Mouse (Mus musculus) lung, embryonic 15.5 days (tissue): Measurements from ENCODE around the gene Sprr1a. TPM values are rescaled to one million over a fixed set of nuclear protein-coding genes. Genes with fewer than 3 reads are reported as not detected.
"Not testable (repeated sequence)": the region's sequence is repeated elsewhere in the genome, so short reads cannot be mapped to it uniquely, and the experiment has no call there.

Source experiments
- ATAC-seq: fragments of 200-750 bp; cut with Nextera tagmentation; 2 replicates; pipeline ENCODE4 v1.8.0; 2017; ENCODE audit warnings: moderate number of reproducible peaks, borderline replicate concordance; ENCODE audit not compliant: low FRiP score, low TSS enrichment; ENCODE audit errors: extremely low read depth
- H3K27ac ChIP-seq: fragments of 300-500 bp; sonication (generic); 2 replicates; pipeline ENCODE4 v1.5.1; 2015; ENCODE audit warnings: moderate library complexity, mild to moderate bottlenecking, inconsistent platforms
- H3K27me3 ChIP-seq: fragments of 300-500 bp; sonication (generic); 2 replicates; pipeline ENCODE4 v1.6.1; 2015; ENCODE audit warnings: inconsistent platforms
- H3K36me3 ChIP-seq: fragments of 300-500 bp; sonication (generic); 2 replicates; pipeline ENCODE4 v1.6.1; 2015; ENCODE audit warnings: inconsistent platforms
- H3K4me1 ChIP-seq: fragments of 300-500 bp; sonication (generic); 2 replicates; pipeline ENCODE4 v1.6.1; 2015; ENCODE audit warnings: inconsistent platforms
- H3K4me2 ChIP-seq: fragments of 300-500 bp; sonication (generic); 2 replicates; pipeline ENCODE4 v1.6.1; 2015; ENCODE audit warnings: inconsistent platforms, mild to moderate bottlenecking, moderate library complexity
- H3K4me3 ChIP-seq: fragments of 300-500 bp; sonication (generic); 2 replicates; pipeline ENCODE4 v1.5.1; 2015; ENCODE audit warnings: mild to moderate bottlenecking, inconsistent platforms
- H3K9ac ChIP-seq: fragments of 300-500 bp; sonication (generic); 2 replicates; pipeline ENCODE4 v1.6.1; 2015; ENCODE audit warnings: inconsistent platforms
- H3K9me3 ChIP-seq: fragments of 300-500 bp; sonication (generic); 2 replicates; pipeline ENCODE4 v1.6.1; 2016; ENCODE audit warnings: inconsistent platforms
- WGBS: fragments of 180-500 bp; shearing (Covaris S2); methylation state at CpG from one replicate; pipeline ENCODE4 v1.1.7; 2015; 5-methylcytosine and 5-hydroxymethylcytosine counted together
- polyA plus RNA-seq: library from polyadenylated mRNA; unstranded; fragments of >200 nt; fragmentation: Nextera tagmentation; extraction: Ambion mirVana; gene quantifications from 2 replicates; pipeline ENCODE4 v1.2.1, GENCODE M21; 2015

The Sprr1a gene
- polyA plus RNA-seq = 0.82 and 1.2 TPM in 2 replicates

DNA sequence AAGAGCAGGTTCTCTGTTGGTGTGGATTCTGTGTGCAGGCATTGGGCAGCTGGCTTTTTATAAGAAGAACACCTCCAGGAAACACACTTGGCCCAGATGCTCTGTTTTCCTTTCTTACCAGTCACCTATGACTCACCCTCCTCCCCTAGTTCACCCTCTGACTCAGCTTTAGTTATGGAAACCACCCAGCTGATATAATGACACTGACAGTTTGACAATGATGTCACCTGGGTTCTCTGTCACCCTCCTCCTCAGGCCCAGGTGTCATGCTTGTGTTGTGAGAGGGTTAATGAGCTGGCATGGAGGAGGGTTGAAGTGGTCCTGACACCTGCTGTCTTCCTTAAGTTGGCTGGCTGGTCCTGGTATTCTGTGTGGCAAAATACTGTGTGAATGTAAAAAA lies at the start of gene Sprr1a:
TSS of gene Sprr1a (minus strand) at position 33 of the 400 bp plus-strand sequence.
- Histone ChIP-seq H3K4me3 (no peak within 1 kb of the TSS), H3K27ac (no peak within 1 kb of the TSS; the same call in 1 of the 2 replicates), H3K36me3 (no peaks in the 10 kb centered on the region), H3K27me3 (no peaks in the 10 kb centered on the region), H3K4me1 (peaks cover 3% of the 10 kb centered on the region; the same call in 1 of the 2 replicates), H3K4me2 (no peak within 1 kb of the TSS), H3K9me3 (no peaks in the 10 kb centered on the region), H3K9ac (no peak within 1 kb of the TSS)
- ATAC-seq = no peak

- no peaks in the 10 kb centered on the region for H3K9me3 ChIP-seq
- no peak within 1 kb of the TSS for H3K9ac ChIP-seq
- H3K27me3 ChIP-seq = no peaks in the 10 kb centered on the region
- WGBS = 82% methylated on average over 3 of the region's 3 CpGs
- no peaks in the 10 kb centered on the region for H3K36me3 ChIP-seq
- H3K27ac ChIP-seq = no peak within 1 kb of the TSS
- H3K4me3 ChIP-seq = no peak within 1 kb of the TSS
- no peaks in the 10 kb centered on the region for H3K4me1 ChIP-seq
- no peak for ATAC-seq
- H3K4me2 ChIP-seq = no peak within 1 kb of the TSS
Measured at GRCm38 (mm10) chr3:92534411-92534810, 48.7 kb upstream of the Sprr1a start, which contains the start of gene 2310046K23Rik. 2310046K23Rik (minus strand) TSS chr3:92534511.

GRCm38 (mm10) chr3:92512325-92512724 lies 26.6 kb upstream of the Sprr1a start:
- Histone ChIP-seq H3K36me3 (no peaks in the 10 kb centered on the region), H3K9me3 (no peaks in the 10 kb centered on the region), H3K4me1 (no peaks in the 10 kb centered on the region), H3K4me2 (no peak overlapping the region), H3K9ac (no peak overlapping the region), H3K27ac (no peak overlapping the region), H3K4me3 (no peak overlapping the region), H3K27me3 (no peaks in the 10 kb centered on the region)
- no peak for ATAC-seq

GRCm38 (mm10) chr3:92510786-92511185 lies 25.1 kb upstream of the Sprr1a start:
- Histone ChIP-seq H3K9ac (no peak overlapping the region), H3K4me1 (no peaks in the 10 kb centered on the region), H3K27ac (no peak overlapping the region), H3K4me2 (no peak overlapping the region), H3K4me3 (no peak overlapping the region), H3K9me3 (no peaks in the 10 kb centered on the region), H3K36me3 (no peaks in the 10 kb centered on the region), H3K27me3 (no peaks in the 10 kb centered on the region)
- no peak for ATAC-seq

GRCm38 (mm10) chr3:92508185-92508584 lies 22.5 kb upstream of the Sprr1a start:
- 69% methylated on average over 1 of the region's 1 CpGs for WGBS
- no peak for ATAC-seq
- Histone ChIP-seq H3K27me3 (no peaks in the 10 kb centered on the region), H3K27ac (no peak overlapping the region), H3K4me3 (no peak overlapping the region), H3K4me1 (no peaks in the 10 kb centered on the region), H3K9ac (no peak overlapping the region), H3K9me3 (no peaks in the 10 kb centered on the region), H3K36me3 (no peaks in the 10 kb centered on the region), H3K4me2 (no peak overlapping the region)

DNA sequence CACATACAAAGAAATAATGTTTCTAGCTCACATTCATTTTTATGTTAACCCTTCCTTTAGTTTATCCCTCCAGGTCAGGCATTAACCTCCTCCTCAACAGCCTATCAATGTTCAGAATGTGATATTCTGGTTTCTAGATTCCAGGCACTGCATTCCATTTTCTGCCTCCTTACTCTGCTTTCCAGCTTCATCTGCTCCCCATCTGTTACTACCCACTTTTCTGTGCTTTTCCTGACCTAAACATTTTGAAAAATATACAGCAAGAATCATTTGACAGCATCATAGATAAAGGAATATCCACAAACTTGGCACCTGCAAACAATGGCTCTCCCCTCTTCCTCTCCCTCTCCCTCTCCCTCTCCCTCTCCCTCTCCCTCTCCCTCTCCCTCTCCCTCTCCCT lies 17.8 kb upstream of the Sprr1a start:
- no peak for ATAC-seq
- Histone ChIP-seq H3K4me3 (no peak overlapping the region), H3K9me3 (no peaks in the 10 kb centered on the region), H3K27ac (no peak overlapping the region), H3K4me1 (no peaks in the 10 kb centered on the region), H3K4me2 (no peak overlapping the region), H3K36me3 (no peaks in the 10 kb centered on the region), H3K9ac (no peak overlapping the region), H3K27me3 (no peaks in the 10 kb centered on the region)

- 73% methylated on average over 1 of the region's 1 CpGs for WGBS
- ATAC-seq = no peak
- no peaks in the 10 kb centered on the region for H3K9me3 ChIP-seq
Measured at GRCm38 (mm10) chr3:92500393-92500792, 14.7 kb upstream of the Sprr1a start, which contains the start of gene Sprr4. Sprr4 (minus strand) TSS chr3:92500493.

GRCm38 (mm10) chr3:92490262-92490661 lies 4.6 kb upstream of the Sprr1a start:
- H3K4me2 ChIP-seq, H3K27me3 ChIP-seq, ATAC-seq, H3K9me3 ChIP-seq, H3K36me3 ChIP-seq, H3K27ac ChIP-seq, H3K4me3 ChIP-seq, H3K9ac ChIP-seq, H3K4me1 ChIP-seq: not testable (repeated sequence)

More at GRCm38 (mm10) chr3:92500393-92500792, 14.7 kb upstream of the Sprr1a start, which contains the start of gene Sprr4:
- Histone ChIP-seq H3K27me3 (no peaks in the 10 kb centered on the region), H3K4me3 (no peak within 1 kb of the TSS), H3K4me2 (no peak within 1 kb of the TSS), H3K36me3 (no peaks in the 10 kb centered on the region), H3K9ac (no peak within 1 kb of the TSS), H3K27ac (no peak within 1 kb of the TSS), H3K4me1 (no peaks in the 10 kb centered on the region)

DNA sequence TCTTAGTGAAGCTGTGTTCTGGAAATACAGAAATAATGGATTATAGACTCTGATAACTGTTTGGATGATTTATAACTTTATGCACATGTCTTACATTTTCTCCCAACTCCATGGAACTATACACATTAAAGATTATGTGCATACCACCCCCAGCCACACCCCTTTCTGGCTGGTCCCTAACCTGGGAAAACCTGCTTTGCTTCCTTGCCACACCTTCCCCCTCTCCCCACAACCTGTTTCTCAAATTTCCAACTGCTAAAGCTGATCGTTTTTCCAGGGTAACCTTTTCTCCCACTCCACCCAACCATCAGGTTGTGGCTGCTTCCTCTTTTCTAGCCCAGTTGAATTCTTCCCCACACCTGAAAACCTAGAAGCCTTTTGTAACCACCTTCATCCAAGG lies 612 bp upstream of the Sprr1a start:
- Histone ChIP-seq H3K36me3 (no peaks in the 10 kb centered on the region), H3K9me3 (no peaks in the 10 kb centered on the region)

GRCm38 (mm10) chr3:92481249-92481648 lies 4.4 kb downstream of the Sprr1a start:
- not testable (repeated sequence) for ATAC-seq, H3K4me3 ChIP-seq, H3K9ac ChIP-seq, H3K4me2 ChIP-seq, H3K36me3 ChIP-seq, H3K27ac ChIP-seq, H3K4me1 ChIP-seq, H3K27me3 ChIP-seq, H3K9me3 ChIP-seq

More for the DNA sequence above, 612 bp upstream of the Sprr1a start:
- peak; percentile 67; the same call in 1 of the 2 replicates for ATAC-seq
- Histone ChIP-seq H3K27me3 (no peaks in the 10 kb centered on the region), H3K4me2 (no peak overlapping the region), H3K27ac (no peak overlapping the region; the same call in 1 of the 2 replicates), H3K4me1 (peaks cover 3% of the 10 kb centered on the region; the same call in 1 of the 2 replicates), H3K4me3 (no peak overlapping the region), H3K9ac (no peak overlapping the region)
- 17% methylated on average over 1 of the region's 1 CpGs for WGBS

DNA sequence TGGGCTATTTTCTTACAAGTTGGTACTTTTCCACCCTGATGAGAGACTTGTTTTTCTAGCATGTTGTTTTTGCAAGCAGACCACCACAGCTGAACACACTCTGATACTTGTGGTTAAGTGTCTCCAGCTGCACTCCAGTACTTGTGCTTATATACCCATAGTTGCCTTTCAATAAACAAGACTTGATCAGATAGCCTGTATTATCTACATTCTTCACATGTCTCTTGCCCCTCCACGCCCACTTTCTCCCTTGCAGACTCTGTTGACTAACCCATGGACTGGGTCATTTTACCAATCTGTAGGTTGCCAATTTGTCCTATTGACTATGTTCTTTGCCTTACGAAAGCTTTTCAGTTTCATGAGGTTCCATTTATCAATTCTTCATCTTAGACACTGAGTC lies 15.6 kb downstream of the Sprr1a start:
- ATAC-seq = no peak
- H3K27me3 ChIP-seq = no peaks in the 10 kb centered on the region
- 61% methylated on average over 2 of the region's 2 CpGs for WGBS

DNA sequence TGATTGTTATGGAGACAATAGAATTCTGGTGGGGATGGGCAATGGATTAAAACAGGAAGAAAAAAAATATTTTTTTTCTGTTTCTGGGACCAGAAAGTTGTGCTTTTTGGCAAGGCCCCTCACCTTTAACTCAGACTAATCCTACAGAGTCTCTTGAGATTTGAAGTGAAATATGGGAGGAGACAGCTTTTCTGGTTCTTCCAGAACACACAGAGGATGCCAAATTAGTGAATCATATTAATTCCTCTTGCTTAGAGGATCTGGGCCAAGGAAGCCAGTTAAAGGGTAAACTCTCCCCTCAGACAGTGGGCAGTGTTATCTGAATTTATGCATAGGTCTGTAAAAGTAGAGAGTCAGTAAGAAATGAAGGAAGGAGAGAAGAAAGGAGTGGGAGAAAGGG lies 18.3 kb downstream of the Sprr1a start:
- H3K27ac ChIP-seq = no peak overlapping the region
- no peak overlapping the region for H3K4me3 ChIP-seq
- no peaks in the 10 kb centered on the region for H3K36me3 ChIP-seq
- H3K4me2 ChIP-seq = no peak overlapping the region
- H3K9ac ChIP-seq = no peak overlapping the region
- H3K4me1 ChIP-seq = no peaks in the 10 kb centered on the region
- H3K27me3 ChIP-seq = no peaks in the 10 kb centered on the region
- H3K9me3 ChIP-seq = no peaks in the 10 kb centered on the region
- no peak for ATAC-seq

More for the DNA sequence above, 15.6 kb downstream of the Sprr1a start:
- Histone ChIP-seq H3K4me3 (no peak overlapping the region), H3K4me2 (no peak overlapping the region), H3K9ac (no peak overlapping the region), H3K4me1 (no peaks in the 10 kb centered on the region), H3K27ac (no peak overlapping the region), H3K36me3 (no peaks in the 10 kb centered on the region), H3K9me3 (no peaks in the 10 kb centered on the region)

DNA sequence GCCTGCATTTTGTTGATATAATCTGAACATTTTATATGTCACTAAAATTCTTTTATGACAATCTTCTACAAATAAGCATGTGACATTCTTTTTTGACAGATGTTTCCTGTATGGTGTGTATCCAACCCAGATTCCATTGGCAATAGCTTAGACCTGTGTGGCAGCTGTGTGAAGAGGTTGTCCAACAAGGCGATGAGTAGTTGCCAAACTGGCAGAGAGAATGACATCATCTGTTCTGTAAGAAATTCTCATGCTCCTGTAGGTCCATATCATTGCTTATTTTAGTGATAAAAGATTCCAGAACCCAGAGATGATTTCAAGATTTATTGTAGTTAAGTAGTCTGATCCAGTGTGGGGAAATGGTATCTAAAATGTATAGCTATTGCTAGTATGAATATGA lies 19.1 kb downstream of the Sprr1a start:
- H3K4me2 ChIP-seq = no peak overlapping the region
- no peak overlapping the region for H3K27ac ChIP-seq
- H3K4me1 ChIP-seq = no peaks in the 10 kb centered on the region
- H3K9me3 ChIP-seq = no peaks in the 10 kb centered on the region
- H3K9ac ChIP-seq = no peak overlapping the region
- H3K27me3 ChIP-seq = no peaks in the 10 kb centered on the region
- no peak overlapping the region for H3K4me3 ChIP-seq
- no peak for ATAC-seq
- WGBS = 50% methylated on average over 1 of the region's 1 CpGs
- H3K36me3 ChIP-seq = no peaks in the 10 kb centered on the region
